Mouse (Mus musculus) cerebellum, adult 2 months (tissue): ENCODE data around the gene Slc44a4.
"Not testable (repeated sequence)": the region's sequence is repeated elsewhere in the genome, so short reads cannot be mapped to it uniquely, and the experiment has no call there.

Source experiments
- CTCF ChIP-seq: fragments of 200-500 bp; IDR thresholded peaks from 2 replicates; pipeline ENCODE4 v1.5.1; 2011; ENCODE audit warnings: low read depth, mild to moderate bottlenecking, control low read depth, low read length, moderate library complexity, borderline replicate concordance; ENCODE audit not compliant: insufficient read depth
- POLR2A ChIP-seq: fragments of 200-500 bp; IDR thresholded peaks from 2 replicates; pipeline ENCODE4 v1.6.1; 2011; ENCODE audit warnings: low read length, control low read depth, borderline replicate concordance; ENCODE audit not compliant: insufficient read depth

GRCm38 (mm10) chr17:34901948-34902347 is 12.3 kb upstream of the Slc44a4 start:
- TF ChIP-seq CTCF, POLR2A: not testable (repeated sequence)
